Mouse (Mus musculus): ENCODE data around the gene Zcchc14. TPM values are rescaled to one million over a fixed set of nuclear protein-coding genes. Genes with fewer than 3 reads are reported as not detected.

Gene Zcchc14
- total RNA-seq, 2 experiments from 2014 or later, result 41.0 to 42.9 TPM

- no peak for DNase-seq
Observed at GRCm38 (mm10) chr8:121584730-121585129, 68.0 kb downstream of the Zcchc14 start.

GRCm38 (mm10) chr8:121583653-121584052 lies 69.0 kb downstream of the Zcchc14 start:
- no peak for DNase-seq

GRCm38 (mm10) chr8:121580465-121580864 lies 72.2 kb downstream of the Zcchc14 start:
- DNase-seq, result no peak

- peak; percentile 96 for DNase-seq
Observed at GRCm38 (mm10) chr8:121578676-121579451, 73.8 kb downstream of the Zcchc14 start, which contains the start of gene Fbxo31. Gene Fbxo31 (minus strand): TSS chr8:121578806.

- DNase-seq, result no peak
Observed at GRCm38 (mm10) chr8:121577751-121578675, 74.7 kb downstream of the Zcchc14 start.

- no peak for DNase-seq
Observed at GRCm38 (mm10) chr8:121575661-121576060, 77.0 kb downstream of the Zcchc14 start.

GRCm38 (mm10) chr8:121573275-121573674 lies 79.4 kb downstream of the Zcchc14 start:
- peak; percentile 81 for DNase-seq

- no peak for DNase-seq
Observed at GRCm38 (mm10) chr8:121572121-121572520, 80.6 kb downstream of the Zcchc14 start.

GRCm38 (mm10) chr8:121570801-121571200 lies 81.9 kb downstream of the Zcchc14 start:
- DNase-seq, result no peak

GRCm38 (mm10) chr8:121570335-121570734 lies 82.4 kb downstream of the Zcchc14 start:
- DNase-seq, result no peak

GRCm38 (mm10) chr8:121568321-121568720 lies 84.4 kb downstream of the Zcchc14 start:
- DNase-seq, result no peak

- no peak for DNase-seq
Observed at GRCm38 (mm10) chr8:121563701-121564100, 89.0 kb downstream of the Zcchc14 start.

- peak; percentile 75 for DNase-seq
Observed at GRCm38 (mm10) chr8:121562941-121563351, 89.8 kb downstream of the Zcchc14 start.

GRCm38 (mm10) chr8:121561636-121562345 lies 90.9 kb downstream of the Zcchc14 start:
- DNase-seq, result peak; percentile 67

- DNase-seq, result no peak
Observed at GRCm38 (mm10) chr8:121560432-121561100, 92.1 kb downstream of the Zcchc14 start.

- no peak for DNase-seq
Observed at GRCm38 (mm10) chr8:121559801-121560200, 92.9 kb downstream of the Zcchc14 start.

GRCm38 (mm10) chr8:121558538-121558937 lies 94.2 kb downstream of the Zcchc14 start:
- DNase-seq, result no peak

- DNase-seq, result no peak
Observed at GRCm38 (mm10) chr8:121557746-121558145, 95.0 kb downstream of the Zcchc14 start.

GRCm38 (mm10) chr8:121553831-121554475 lies 98.7 kb downstream of the Zcchc14 start:
- no peak for DNase-seq

GRCm38 (mm10) chr8:121552506-121552905 lies 100.2 kb downstream of the Zcchc14 start:
- DNase-seq, result no peak
